Mouse (Mus musculus): ENCODE results near the gene Celsr1. TPM values are rescaled to one million over a fixed set of nuclear protein-coding genes. Genes with fewer than 3 reads are reported as not detected.

Gene Celsr1
- polyA plus RNA-seq, 1 experiment: 2.2 TPM

DNA sequence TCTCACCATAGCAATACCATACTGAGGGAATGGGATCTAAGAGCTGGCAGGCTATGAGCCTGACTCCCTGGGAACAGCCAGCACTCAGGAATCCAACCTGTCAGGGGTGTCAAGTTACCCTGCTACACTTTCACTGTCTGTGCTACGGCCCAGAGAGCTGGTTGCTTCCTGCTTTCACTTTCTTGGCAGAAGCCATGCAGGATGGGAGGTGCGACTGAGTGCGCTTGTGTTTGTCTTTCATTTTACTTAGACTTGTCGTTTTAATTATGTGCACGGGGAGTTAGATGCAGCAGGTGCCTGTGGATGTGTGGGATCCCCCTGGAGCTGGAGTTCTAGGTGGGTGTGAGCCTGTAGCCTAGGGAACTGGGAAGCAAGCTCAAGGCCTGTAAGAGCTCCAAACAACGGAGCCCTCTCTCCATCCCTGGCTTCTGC, 25.9 kb downstream of the Celsr1 start:
- Histone ChIP-seq H3K27ac (ENCODE audit: insufficient read depth, low read length) (no peak overlapping the region), H3K4me3 (ENCODE audit: insufficient read depth, low read length) (no peak overlapping the region), H3K4me1 (ENCODE audit: control insufficient read depth, insufficient read depth, low read length) (peaks cover 2% of the 10 kb centered on the region)
- TF ChIP-seq CTCF (IDR thresholded peaks at IDR 0.05; ENCODE audit: extremely low read depth, insufficient read depth, low read length) (no peak), POLR2A (IDR thresholded peaks at IDR 0.05; ENCODE audit: extremely low read depth, insufficient read depth, low read length) (no peak)

DNA sequence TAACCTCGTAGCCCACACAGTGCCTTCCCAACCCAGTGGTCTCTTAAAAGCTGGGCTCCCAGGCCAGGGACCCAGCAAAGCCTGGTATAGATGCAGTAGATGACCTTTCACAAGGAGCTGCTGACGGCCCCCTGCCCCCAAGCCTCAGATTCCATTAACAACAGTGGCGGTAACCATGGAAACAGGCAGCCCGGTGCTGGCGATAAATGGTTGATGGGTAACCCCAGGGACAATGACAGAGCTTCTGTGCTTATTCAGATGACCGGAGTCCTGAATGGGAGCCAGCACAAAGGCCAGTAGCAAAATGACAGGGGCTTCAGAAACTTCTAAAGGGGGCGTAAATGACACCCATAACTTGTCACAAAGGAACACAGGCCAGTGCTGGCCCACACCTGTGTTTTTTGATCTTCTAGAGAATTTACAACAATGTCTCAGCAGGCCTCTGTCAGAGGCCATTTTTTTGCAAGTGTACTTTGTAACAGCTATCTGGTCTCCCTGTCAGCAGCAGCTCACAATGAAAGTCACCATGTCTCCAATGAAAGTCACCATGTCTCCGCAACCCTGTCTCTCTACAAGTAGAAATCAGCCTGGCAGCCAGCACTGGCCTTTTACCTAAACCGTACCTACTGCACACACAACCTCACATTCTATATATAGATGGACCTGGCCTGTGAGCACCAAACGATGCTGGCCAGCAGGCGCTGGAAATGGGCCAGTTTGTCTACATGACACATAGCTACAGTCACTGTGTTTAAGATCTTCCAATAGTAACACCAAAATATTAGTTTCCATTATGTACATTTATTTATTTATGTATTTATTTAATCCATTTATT, 27.7 kb downstream of the Celsr1 start:
- Histone ChIP-seq H3K4me1 (ENCODE audit: control insufficient read depth, insufficient read depth, low read length) (peaks cover 2% of the 10 kb centered on the region), H3K27ac (ENCODE audit: insufficient read depth, low read length) (no peak overlapping the region), H3K4me3 (ENCODE audit: insufficient read depth, low read length) (no peak overlapping the region)
- TF ChIP-seq POLR2A (IDR thresholded peaks at IDR 0.05; ENCODE audit: extremely low read depth, insufficient read depth, low read length): no peak

GRCm38 (mm10) chr15:86004048-86004447, 29.5 kb downstream of the Celsr1 start:
- peaks cover 2% of the 10 kb centered on the region for H3K4me1 ChIP-seq (ENCODE audit: control insufficient read depth, insufficient read depth, low read length)
- no peak overlapping the region for H3K4me3 ChIP-seq (ENCODE audit: insufficient read depth, low read length)
- TF ChIP-seq CTCF (IDR thresholded peaks at IDR 0.05; ENCODE audit: extremely low read depth, insufficient read depth, low read length): no peak
- no peak overlapping the region for H3K27ac ChIP-seq (ENCODE audit: insufficient read depth, low read length)

DNA sequence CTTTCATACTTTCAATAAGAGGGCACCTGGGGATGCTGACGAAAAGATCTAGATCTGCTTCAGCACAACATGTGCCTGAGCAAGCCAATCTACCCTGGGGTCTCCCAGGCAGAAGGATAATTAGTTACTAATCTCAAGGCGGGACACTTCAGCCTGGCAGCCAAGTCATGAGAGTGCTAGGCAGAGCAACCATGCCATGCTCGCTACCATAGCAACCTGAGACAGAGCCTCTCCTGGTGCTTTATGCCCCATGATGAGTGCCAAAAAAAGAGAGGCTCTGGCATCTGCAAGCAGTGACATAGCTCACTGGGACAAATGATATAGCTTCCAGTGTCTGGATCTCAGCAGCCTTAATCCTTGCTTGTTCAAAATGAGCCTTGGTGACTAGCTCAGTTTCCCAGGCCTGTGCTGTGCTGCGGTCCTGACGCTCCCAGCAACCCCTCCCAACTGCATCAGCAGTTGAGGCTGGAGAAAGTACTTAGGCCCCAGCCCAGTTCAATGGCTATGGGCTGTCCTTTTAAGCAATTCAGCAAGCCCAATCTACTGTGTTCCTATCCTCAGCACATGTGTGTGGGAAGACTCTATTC, 32.8 kb downstream of the Celsr1 start:
- TF ChIP-seq POLR2A (IDR thresholded peaks at IDR 0.05; ENCODE audit: extremely low read depth, insufficient read depth, low read length): no peak
- no peak for TF ChIP-seq CTCF (IDR thresholded peaks at IDR 0.05; ENCODE audit: extremely low read depth, insufficient read depth, low read length)
- Histone ChIP-seq H3K27ac (ENCODE audit: insufficient read depth, low read length) (no peak overlapping the region), H3K4me3 (ENCODE audit: insufficient read depth, low read length) (no peak overlapping the region), H3K4me1 (ENCODE audit: control insufficient read depth, insufficient read depth, low read length) (no peaks in the 10 kb centered on the region; the same call in 1 of the 2 replicates)

DNA sequence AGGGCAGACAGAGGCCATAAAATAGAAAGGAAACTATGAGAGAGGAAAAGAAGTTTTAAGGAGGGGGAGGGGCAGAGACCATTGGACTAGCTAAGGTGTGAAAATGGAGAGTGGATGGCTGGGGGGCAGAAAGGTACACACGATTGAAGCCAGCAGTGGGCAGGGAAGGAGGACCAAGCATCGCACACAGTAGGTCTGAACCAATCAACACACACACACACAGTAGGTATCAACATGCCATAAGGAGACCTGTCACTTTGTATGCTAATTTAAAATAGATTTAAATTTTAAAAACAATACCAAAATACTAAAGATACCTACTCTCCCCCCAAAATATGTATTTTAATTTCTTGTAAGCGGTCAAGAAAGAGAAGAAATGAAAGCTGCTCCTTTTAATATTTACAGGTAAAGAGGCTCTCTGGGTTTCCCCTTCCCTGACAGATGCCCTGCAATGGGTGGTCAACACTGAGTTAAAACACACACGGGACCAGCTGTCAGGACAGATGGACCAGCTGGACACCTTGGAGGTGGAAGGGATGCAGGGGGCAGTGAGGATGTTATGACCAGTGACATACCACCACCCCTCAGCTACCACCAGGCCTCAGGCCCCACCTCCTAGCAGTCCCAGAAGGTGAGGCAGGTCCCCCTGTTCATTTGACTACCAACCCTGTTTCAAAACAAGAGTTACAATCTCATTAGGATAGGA, 34.9 kb downstream of the Celsr1 start:
- TF ChIP-seq POLR2A (IDR thresholded peaks at IDR 0.05; ENCODE audit: extremely low read depth, insufficient read depth, low read length): no peak
- Histone ChIP-seq H3K27ac (ENCODE audit: insufficient read depth, low read length) (no peak overlapping the region), H3K4me1 (ENCODE audit: control insufficient read depth, insufficient read depth, low read length) (no peaks in the 10 kb centered on the region; the same call in 1 of the 2 replicates), H3K4me3 (ENCODE audit: insufficient read depth, low read length) (no peak overlapping the region)

DNA sequence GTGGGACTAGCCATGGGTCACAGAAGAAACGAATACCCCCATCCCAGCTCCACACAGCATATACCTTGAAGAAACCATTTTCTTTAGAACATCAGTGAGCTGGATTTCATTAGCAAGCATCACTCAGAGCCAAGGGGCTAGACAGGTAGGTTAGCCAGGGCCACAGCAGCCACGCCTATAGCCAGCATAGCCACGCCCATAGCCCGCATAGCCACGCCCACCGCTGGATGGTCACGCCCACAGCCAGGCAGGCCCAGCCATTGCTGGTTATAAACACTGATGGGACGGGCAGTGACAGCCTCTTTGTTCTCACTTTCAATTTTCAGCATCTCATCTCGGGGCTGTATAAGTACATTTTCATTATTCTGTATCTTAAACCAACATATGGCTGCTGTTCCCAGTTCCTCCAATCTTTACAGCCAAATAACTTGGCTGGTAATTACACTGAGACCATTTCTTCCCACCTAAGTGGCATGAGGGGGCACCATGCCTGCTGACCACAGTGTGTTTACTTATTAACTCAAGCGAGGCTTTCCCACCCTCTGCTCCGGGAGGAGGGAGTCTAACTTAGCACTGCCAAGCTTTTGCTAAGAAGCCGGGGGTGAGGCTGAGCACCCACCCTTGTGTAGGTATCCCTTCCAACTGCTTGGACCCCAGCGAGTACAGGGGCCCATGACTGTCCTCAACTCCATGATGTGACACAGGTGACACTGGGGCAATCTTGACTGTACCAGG, 37.4 kb downstream of the Celsr1 start:
- no peak overlapping the region for H3K27ac ChIP-seq (ENCODE audit: insufficient read depth, low read length)
- no peaks in the 10 kb centered on the region; the same call in 1 of the 2 replicates for H3K4me1 ChIP-seq (ENCODE audit: control insufficient read depth, insufficient read depth, low read length)
- H3K4me3 ChIP-seq (ENCODE audit: insufficient read depth, low read length): no peak overlapping the region
- TF ChIP-seq CTCF (IDR thresholded peaks at IDR 0.05; ENCODE audit: extremely low read depth, insufficient read depth, low read length) (no peak), POLR2A (IDR thresholded peaks at IDR 0.05; ENCODE audit: extremely low read depth, insufficient read depth, low read length) (no peak)

GRCm38 (mm10) chr15:85994906-85995608, 38.5 kb downstream of the Celsr1 start:
- no peak overlapping the region for H3K27ac ChIP-seq (ENCODE audit: insufficient read depth, low read length)
- H3K4me3 ChIP-seq (ENCODE audit: insufficient read depth, low read length): no peak overlapping the region
- H3K4me1 ChIP-seq (ENCODE audit: control insufficient read depth, insufficient read depth, low read length): no peaks in the 10 kb centered on the region
- TF ChIP-seq POLR2A (IDR thresholded peaks at IDR 0.05; ENCODE audit: extremely low read depth, insufficient read depth, low read length) (no peak), CTCF (IDR thresholded peaks at IDR 0.05; ENCODE audit: extremely low read depth, insufficient read depth, low read length) (no peak)

DNA sequence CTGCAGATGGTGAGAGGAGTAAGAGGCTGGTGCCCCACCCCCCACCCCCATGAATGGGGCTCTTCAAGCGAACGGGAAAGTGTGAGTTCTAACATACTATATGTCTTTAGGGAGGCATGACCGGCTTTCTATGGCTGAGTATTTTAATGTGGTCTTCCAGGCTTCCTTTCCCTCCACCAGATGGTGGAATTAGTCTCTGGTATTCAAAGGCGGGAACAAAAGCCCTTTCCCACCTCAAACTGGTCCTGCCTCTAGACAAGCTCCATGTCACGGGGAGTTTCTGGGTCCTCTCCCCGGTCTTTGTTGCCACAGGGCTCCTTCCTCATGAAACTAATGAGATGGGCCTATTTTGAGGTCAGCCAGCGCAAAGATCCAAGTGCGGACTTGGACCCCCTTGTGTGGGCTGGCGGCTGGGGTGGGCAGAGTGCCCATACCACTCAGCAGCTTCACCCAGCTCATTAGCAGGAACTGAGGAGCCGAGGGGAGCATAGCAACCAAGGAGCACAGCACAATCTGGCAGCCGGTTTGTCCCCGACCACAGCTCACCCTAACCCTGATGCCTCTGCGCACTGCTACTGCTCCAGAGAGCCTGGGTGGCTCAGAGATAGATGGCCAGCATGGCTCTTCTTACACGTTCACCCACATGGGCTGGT, 39.5 kb downstream of the Celsr1 start:
- TF ChIP-seq POLR2A (IDR thresholded peaks at IDR 0.05; ENCODE audit: extremely low read depth, insufficient read depth, low read length) (no peak), CTCF (IDR thresholded peaks at IDR 0.05; ENCODE audit: extremely low read depth, insufficient read depth, low read length) (no peak)

More for the DNA sequence above, 39.5 kb downstream of the Celsr1 start:
- Histone ChIP-seq H3K4me1 (ENCODE audit: control insufficient read depth, insufficient read depth, low read length) (no peaks in the 10 kb centered on the region), H3K27ac (ENCODE audit: insufficient read depth, low read length) (no peak overlapping the region), H3K4me3 (ENCODE audit: insufficient read depth, low read length) (no peak overlapping the region)

All from cortical plate, adult 2 months (tissue).